Mouse (Mus musculus) heart, embryonic 16.5 days (tissue): ENCODE measurements around the gene Zmynd8. TPM values are rescaled to one million over a fixed set of nuclear protein-coding genes. Genes with fewer than 3 reads are reported as not detected.
A peak's percentile ranks its signal among the peaks of the same experiment; 100 is the strongest.

Experiments
- ATAC-seq: fragments of 200-750 bp; cut with Nextera tagmentation; replicated peaks from 2 replicates; pipeline ENCODE4 v1.8.0; 2017; ENCODE audit warnings: moderate number of reproducible peaks; ENCODE audit not compliant: insufficient read depth, low FRiP score; ENCODE audit errors: extremely low read depth
- H3K27ac ChIP-seq: fragments of 300-500 bp; sonication (generic); 2 replicates; pipeline ENCODE4 v1.5.1; 2014; ENCODE audit warnings: mild to moderate bottlenecking, low read length, control low read depth, moderate library complexity
- H3K27me3 ChIP-seq: fragments of 300-500 bp; sonication (generic); 2 replicates; pipeline ENCODE4 v1.6.1; 2014; ENCODE audit warnings: low read length, mixed read lengths; ENCODE audit not compliant: control insufficient read depth, insufficient read depth
- H3K36me3 ChIP-seq: fragments of 300-500 bp; sonication (generic); 2 replicates; pipeline ENCODE4 v1.6.1; 2014; ENCODE audit not compliant: control insufficient read depth, insufficient read depth
- H3K4me1 ChIP-seq: fragments of 300-500 bp; sonication (generic); 2 replicates; pipeline ENCODE4 v1.6.1; 2014; ENCODE audit warnings: low read length, mixed read lengths; ENCODE audit not compliant: control insufficient read depth, insufficient read depth
- H3K4me2 ChIP-seq: fragments of 300-500 bp; sonication (generic); 2 replicates; pipeline ENCODE4 v1.6.1; 2014; ENCODE audit warnings: low read depth, mild to moderate bottlenecking, control low read depth, low read length
- H3K4me3 ChIP-seq: fragments of 300-500 bp; sonication (generic); 2 replicates; pipeline ENCODE4 v1.5.1; 2014; ENCODE audit warnings: mild to moderate bottlenecking, control low read depth, low read length
- H3K9ac ChIP-seq: fragments of 300-500 bp; sonication (generic); 2 replicates; pipeline ENCODE4 v1.6.1; 2014; ENCODE audit warnings: low read length, control low read depth
- H3K9me3 ChIP-seq: fragments of 300-500 bp; sonication (generic); replicated peaks from 2 replicates; pipeline ENCODE4 v1.6.1; 2016; ENCODE audit warnings: low read length; ENCODE audit not compliant: control insufficient read depth
- WGBS: fragments of 180-500 bp; shearing (Covaris S2); extraction: QIAGEN DNeasy Blood & Tissue Kit; methylation state at CpG from one replicate; pipeline ENCODE4 v1.1.7; 2014; 5-methylcytosine and 5-hydroxymethylcytosine counted together
- polyA plus RNA-seq: library from polyadenylated mRNA; unstranded; fragments of >200 nt; fragmentation: Nextera tagmentation; extraction: Ambion mirVana; gene quantifications from 2 replicates; pipeline ENCODE4 v1.2.1, GENCODE M21; 2015

Gene Zmynd8
- polyA plus RNA-seq, 1 experiment from 2014 or later: 36.0 TPM

DNA sequence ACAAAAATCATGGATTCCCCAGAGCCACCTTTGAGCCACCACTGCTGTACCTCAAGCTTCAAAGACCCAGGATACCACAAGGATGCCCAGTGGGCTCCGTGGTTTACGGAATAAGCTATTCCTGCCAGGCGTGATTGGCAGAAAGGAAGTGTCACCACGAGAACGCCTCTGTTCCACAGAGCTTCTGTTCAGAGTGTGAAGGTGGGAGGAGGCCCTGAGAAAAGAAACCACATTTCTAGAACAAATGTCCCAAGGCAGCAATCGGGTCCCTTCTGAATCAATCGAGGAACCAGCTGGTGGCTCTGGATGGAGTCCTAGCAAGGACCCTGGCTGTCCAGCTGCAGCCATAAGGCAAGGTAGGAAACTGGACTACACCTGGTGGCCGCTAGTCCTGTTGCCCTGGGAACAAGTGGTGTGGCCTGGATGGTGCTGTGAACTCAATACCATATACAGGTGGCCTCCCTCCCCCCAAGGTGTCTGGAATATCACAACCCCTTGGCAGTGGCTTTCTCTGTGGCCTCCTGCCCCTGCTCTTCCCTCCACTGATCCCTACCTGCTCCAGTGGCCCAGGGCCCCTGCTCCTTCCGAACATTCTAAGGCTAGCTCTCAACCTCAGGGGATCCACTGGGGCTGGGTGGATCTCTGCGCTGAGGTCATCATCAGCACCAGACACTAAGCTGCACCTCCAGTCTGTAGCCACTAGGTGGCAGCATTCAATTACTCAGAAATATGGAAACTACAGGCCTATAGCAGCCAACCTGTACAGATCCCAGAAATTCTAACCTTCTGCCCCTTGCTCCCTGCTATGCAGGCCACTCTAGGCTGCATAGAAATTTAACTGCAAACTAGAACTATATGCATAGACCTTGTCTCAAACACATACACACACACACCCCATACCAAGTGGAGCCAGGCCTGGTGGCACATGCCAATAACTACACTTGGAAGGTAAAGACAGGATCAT, 79.5 kb downstream of the Zmynd8 start:
- Histone ChIP-seq H3K9me3 (no peaks in the 10 kb centered on the region), H3K4me3 (no peak overlapping the region), H3K36me3 (peaks cover 38% of the 10 kb centered on the region), H3K27ac (peak overlapping the region; percentile 41; the same call in 1 of the 2 replicates), H3K9ac (no peak overlapping the region), H3K4me2 (no peak overlapping the region), H3K27me3 (no peaks in the 10 kb centered on the region), H3K4me1 (peaks cover 36% of the 10 kb centered on the region)
- WGBS: 75% methylated on average over 10 of the region's 10 CpGs
- ATAC-seq: peak; percentile 60

DNA sequence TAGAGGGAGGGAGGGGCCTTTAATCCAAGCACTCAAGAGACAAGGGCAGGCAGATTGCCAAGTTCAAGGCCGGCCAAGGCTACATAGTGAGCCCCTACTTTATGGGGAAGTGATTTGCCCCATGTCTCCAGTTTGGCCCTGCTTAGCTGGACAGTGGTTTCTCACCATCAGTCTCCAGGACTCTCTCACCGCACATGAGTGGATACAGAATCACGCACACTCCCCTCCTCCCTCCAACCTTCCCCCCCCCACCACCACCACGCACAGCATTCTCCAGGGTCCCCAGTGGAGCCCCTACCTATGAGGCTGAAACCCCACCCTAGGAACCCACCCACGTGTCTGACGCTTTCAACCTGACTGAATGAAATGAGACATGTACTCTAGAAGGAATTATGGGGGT, 80.2 kb downstream of the Zmynd8 start:
- Histone ChIP-seq H3K27ac (peak overlapping the region; percentile 12; the same call in 1 of the 2 replicates), H3K36me3 (peaks cover 37% of the 10 kb centered on the region), H3K4me3 (no peak overlapping the region), H3K4me2 (no peak overlapping the region), H3K9me3 (no peaks in the 10 kb centered on the region), H3K9ac (0 out of 2 replicates have a peak overlapping the region, but pooled peaks have one; percentile 13), H3K27me3 (no peaks in the 10 kb centered on the region), H3K4me1 (peaks cover 36% of the 10 kb centered on the region)
- 77% methylated on average over 6 of the region's 6 CpGs for WGBS
- ATAC-seq: no peak

DNA sequence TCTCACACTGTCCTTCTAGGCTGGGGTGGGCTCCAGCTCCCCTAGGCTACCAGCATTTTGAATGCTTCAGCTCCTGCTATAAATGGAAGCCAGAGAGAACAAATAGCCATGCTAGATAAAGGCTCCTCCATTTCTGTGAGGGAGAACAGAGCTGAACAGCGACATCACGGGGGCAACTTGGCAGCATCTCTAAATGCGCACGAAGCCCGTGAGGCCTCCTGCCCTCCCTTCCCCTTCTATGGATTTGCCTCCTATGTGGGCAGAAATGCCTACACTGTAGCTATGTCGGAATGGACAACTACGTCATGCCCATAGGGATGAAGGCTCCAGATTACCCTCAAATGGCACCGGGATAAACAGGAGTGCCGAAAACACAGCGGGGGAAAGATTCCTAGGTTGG, 81.4 kb downstream of the Zmynd8 start:
- Histone ChIP-seq H3K36me3 (peaks cover 35% of the 10 kb centered on the region), H3K4me1 (peaks cover 36% of the 10 kb centered on the region), H3K27me3 (no peaks in the 10 kb centered on the region), H3K9me3 (no peaks in the 10 kb centered on the region), H3K9ac (peak overlapping the region; percentile 12; the same call in 1 of the 2 replicates), H3K4me2 (no peak overlapping the region), H3K4me3 (no peak overlapping the region), H3K27ac (peak overlapping the region; percentile 88)
- WGBS: 57% methylated on average over 10 of the region's 10 CpGs
- peak; percentile 33; the same call in 1 of the 2 replicates for ATAC-seq

DNA sequence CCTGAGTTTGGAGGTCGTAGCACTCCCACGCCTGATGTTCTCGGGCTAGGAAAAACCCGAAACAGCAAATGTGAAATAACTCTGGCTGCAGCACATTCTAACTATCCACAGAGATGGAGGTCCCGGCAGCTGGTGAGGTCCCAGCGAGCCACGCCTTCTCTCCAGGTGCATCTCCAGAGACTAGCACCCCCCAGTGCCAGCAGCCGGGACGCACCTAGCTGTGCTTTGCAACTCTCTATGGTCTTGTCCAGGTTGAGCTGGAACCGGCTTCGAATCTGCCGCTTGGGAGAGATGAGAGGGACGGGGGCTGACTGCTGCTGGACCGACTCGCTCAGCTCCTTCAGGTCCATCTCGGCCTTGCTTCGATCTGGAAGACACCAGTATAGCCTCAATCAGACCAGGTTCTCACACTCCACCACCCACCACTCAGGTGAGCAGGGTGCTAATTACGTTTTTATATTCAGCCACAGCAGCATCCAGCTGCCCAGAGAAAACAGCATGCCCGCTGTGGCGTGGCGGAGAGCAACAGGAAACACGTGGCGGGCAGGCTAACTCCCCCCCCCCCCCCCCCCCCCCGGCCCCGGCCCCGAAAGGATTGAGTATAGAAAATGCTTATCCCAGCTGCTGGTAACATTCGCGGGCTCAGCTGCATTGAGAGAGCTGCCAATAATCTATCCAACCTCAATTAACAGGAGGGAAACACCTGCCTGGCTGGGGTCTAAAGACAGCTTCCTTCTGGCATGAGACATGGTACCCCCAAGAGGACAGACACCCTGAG, 83.5 kb downstream of the Zmynd8 start:
- peaks cover 43% of the 10 kb centered on the region for H3K36me3 ChIP-seq
- H3K27ac ChIP-seq: no peak overlapping the region
- no peaks in the 10 kb centered on the region for H3K27me3 ChIP-seq
- no peak for ATAC-seq
- no peak overlapping the region for H3K9ac ChIP-seq
- H3K4me3 ChIP-seq: no peak overlapping the region
- H3K9me3 ChIP-seq: no peaks in the 10 kb centered on the region
- 90% methylated on average over 25 of the region's 28 CpGs for WGBS
- peaks cover 33% of the 10 kb centered on the region for H3K4me1 ChIP-seq
- H3K4me2 ChIP-seq: no peak overlapping the region

DNA sequence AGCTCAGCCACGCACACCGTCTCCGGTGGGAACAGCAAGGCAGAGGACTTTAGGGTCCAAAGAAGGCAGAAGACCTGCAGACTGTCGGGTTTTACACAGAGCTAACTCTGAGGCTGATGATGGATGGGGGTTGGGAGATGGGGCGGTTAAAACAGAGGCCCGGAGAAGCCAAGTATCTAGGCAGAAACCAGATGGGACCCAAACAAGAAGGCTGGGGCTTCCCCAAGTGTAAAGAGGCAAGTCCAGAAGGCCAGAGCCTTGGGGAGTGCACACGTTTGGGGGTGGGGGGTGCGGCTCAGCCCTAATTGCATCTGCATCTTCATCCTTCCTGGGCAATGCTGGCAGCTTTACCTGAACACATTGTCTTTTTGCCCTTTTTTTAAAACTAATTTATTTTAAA, 85.9 kb downstream of the Zmynd8 start:
- peaks cover 49% of the 10 kb centered on the region for H3K36me3 ChIP-seq
- H3K27ac ChIP-seq: no peak overlapping the region
- H3K27me3 ChIP-seq: no peaks in the 10 kb centered on the region
- H3K9me3 ChIP-seq: no peaks in the 10 kb centered on the region
- WGBS: 78% methylated on average over 8 of the region's 8 CpGs
- H3K4me1 ChIP-seq: peaks cover 18% of the 10 kb centered on the region
- H3K4me2 ChIP-seq: no peak overlapping the region
- H3K9ac ChIP-seq: no peak overlapping the region
- H3K4me3 ChIP-seq: no peak overlapping the region
- ATAC-seq: no peak

DNA sequence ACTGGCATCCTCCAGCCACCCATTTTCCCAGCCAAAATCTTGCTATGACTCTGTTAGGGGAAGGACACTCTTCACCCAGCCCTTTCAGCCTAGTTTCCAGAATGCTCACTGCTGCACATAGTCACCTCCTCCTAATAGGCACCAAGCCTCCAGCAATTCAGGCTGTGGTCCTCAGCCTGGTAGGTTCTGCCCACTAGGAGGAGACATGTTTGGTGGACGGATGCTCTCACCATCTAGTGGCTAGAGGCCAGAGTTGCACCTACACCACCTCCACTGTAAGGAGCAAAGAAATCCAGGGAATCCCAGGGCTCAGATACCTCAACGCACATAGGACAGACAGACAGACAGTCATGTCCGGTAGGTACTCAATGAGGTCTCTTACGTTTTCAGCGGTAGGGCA, 87.3 kb downstream of the Zmynd8 start:
- H3K4me3 ChIP-seq: no peak overlapping the region
- no peaks in the 10 kb centered on the region for H3K9me3 ChIP-seq
- 55% methylated on average over 5 of the region's 5 CpGs for WGBS
- H3K36me3 ChIP-seq: peaks cover 59% of the 10 kb centered on the region
- H3K27me3 ChIP-seq: no peaks in the 10 kb centered on the region
- no peak; the same call in 1 of the 2 replicates for ATAC-seq
- H3K27ac ChIP-seq: no peak overlapping the region
- H3K4me2 ChIP-seq: no peak overlapping the region
- H3K9ac ChIP-seq: no peak overlapping the region
- peaks cover 7% of the 10 kb centered on the region for H3K4me1 ChIP-seq

DNA sequence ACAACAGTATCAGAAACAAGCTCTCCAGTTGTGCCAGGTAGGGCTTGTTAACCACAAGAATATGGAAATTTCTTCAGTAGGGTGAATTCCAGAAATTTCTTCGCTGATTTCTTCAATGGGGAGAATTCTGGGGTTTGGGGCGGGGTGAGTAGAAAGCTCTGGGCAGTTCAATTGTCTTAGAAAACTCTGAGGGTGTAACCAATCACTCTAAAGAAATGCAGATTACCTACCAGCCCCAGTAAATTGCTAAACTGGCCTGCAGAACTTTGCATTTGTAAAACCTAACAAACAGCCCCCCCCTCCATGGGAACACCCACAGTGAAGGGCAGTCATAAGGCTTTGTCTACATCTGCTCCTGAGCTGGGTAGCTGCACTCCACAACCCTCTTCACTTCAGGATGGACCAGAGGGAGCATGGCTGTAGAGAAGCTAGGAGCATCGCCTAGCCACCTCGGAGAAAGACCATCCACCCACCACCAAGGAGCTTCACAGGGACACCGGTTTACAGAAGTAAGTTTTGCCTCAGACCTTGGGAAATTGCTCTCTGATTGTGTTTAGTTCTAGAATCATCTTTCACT, 88.8 kb downstream of the Zmynd8 start:
- H3K4me3 ChIP-seq: no peak overlapping the region

DNA sequence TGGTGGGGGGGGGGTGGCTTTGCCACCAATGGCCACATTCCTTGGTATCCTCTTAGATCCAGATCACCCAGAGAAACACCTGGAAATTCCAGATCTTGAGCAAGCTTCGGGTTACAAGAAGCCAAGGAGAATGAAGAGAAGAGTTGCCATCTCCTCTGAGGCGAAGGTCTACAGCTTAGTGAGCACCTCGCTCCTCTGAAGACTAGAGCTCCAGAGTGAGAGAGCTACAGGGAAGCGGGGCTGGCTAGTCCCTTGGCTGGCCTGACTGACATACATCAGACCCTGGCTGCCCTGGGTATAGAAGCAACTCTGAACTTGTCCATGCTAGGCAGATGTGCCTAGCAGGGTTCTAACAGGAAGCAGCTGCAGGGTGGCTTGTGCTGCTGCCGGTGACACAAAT, 89.7 kb downstream of the Zmynd8 start:
- H3K4me1 ChIP-seq: no peaks in the 10 kb centered on the region
- no peak overlapping the region for H3K27ac ChIP-seq
- no peak overlapping the region for H3K9ac ChIP-seq
- H3K4me2 ChIP-seq: no peak overlapping the region
- peaks cover 62% of the 10 kb centered on the region for H3K36me3 ChIP-seq
- WGBS: 96% methylated on average over 5 of the region's 5 CpGs
- no peak for ATAC-seq
- no peaks in the 10 kb centered on the region for H3K27me3 ChIP-seq
- H3K4me3 ChIP-seq: no peak overlapping the region
- no peaks in the 10 kb centered on the region for H3K9me3 ChIP-seq

More for the DNA sequence above, 88.8 kb downstream of the Zmynd8 start:
- H3K27ac ChIP-seq: no peak overlapping the region
- H3K9me3 ChIP-seq: no peaks in the 10 kb centered on the region
- ATAC-seq: no peak
- no peaks in the 10 kb centered on the region for H3K27me3 ChIP-seq
- H3K4me2 ChIP-seq: no peak overlapping the region
- no peaks in the 10 kb centered on the region for H3K4me1 ChIP-seq
- H3K36me3 ChIP-seq: peaks cover 64% of the 10 kb centered on the region
- no peak overlapping the region for H3K9ac ChIP-seq
- 94% methylated on average over 5 of the region's 5 CpGs for WGBS
